Mouse (Mus musculus) liver, adult 10 weeks (tissue): Measurements from ENCODE around the gene Zbtb1. TPM values are rescaled to one million over a fixed set of nuclear protein-coding genes. Genes with fewer than 3 reads are reported as not detected.

Source experiments
- polyA plus RNA-seq: library from polyadenylated mRNA; stranded (reverse); fragments of 350-450 nt; fragmentation: Illumina TruSeq; extraction: RNeasy Lipid Tissue Mini Kit (QIAGEN cat#74804); gene quantifications from one replicate; pipeline ENCODE4 v1.2.3, GENCODE M21; 2014; ENCODE audit warnings: low read depth, low replicate concordance

Gene Zbtb1
- 3.5 TPM for polyA plus RNA-seq

DNA sequence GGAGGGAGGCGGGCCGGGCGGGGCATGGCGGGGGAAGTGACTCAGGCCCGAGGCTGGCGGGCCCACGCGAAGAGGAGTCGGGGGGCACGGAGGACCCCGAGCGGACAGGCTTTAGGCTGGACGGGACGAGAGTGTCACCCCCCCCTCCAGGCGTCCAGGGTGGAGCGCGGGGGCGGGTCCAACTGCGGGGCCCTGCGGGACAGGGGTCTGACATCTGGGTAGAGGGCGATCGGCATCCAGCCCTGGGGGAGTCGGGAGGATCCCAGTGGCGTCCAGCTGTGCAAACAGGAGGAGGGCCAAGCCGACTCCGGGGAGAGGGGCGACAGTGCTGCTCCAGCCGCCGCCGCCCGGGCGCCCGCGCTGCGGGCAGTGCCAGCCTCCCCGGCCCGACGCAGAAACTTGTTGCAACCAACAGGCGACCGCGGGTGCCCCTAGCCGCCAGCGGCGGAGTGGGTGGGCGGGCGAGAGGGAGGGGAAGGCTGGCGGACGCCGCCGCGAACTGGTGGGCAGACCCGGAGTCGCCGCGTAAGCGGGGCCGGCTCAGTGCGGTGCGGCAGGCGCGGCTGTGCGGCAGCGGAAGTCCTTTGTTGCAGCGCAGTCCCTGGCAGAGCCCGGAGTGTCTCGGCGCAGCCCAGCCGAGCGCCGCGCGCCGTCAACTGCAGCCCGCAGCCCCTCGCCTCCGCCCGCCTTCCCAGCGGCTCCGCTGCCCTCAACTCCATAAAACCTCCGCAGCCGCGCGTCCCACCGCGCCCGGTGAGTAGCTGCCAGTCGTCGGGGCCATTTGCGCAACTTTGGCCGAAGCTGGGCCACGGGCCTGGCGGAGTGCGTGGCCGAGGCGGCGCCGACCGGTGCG lies at the start of gene Zbtb1:
Zbtb1 (plus strand) TSS at position 289 of the 853 bp plus-strand sequence.

DNA sequence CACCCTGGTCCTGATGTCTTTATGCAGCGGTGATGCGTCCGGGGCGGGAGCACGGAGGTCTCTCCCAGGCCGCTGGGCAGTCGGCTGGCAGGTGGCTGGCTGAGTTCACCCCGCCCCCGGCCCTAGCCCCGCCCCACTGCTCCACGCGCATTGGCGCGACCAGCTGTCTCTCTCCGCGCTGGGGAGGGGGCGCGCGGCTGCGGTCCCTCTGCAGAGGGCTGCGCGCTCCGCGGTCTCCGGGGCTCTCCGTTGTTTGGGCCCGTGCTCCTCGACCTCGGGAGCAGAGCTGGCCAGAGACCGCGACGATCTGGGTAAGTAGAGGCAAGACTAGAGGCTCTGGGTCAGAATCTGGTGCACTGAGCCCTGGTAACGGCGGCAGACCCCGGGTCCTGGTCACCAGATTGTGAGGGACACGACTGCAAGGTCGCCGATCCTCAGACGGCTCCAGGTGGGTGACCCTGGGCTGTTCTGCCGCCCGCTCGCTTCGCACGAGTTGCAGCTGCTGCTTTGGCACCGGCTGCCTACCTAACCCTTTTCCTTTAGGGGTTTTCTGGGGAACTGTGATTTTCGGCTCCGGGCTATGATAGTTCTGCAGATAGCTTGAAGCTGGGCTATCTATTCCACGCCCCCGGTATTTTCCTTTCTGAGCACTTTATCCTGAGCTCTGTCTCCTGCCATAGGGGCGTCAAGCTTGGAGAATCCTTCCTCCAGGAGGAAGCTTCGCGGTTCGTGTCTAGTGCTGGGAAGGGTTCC lies 45.2 kb upstream of the Zbtb1 start, which contains the start of gene Akap5:
Akap5 (plus strand) TSS at position 213 of the 753 bp plus-strand sequence.

DNA sequence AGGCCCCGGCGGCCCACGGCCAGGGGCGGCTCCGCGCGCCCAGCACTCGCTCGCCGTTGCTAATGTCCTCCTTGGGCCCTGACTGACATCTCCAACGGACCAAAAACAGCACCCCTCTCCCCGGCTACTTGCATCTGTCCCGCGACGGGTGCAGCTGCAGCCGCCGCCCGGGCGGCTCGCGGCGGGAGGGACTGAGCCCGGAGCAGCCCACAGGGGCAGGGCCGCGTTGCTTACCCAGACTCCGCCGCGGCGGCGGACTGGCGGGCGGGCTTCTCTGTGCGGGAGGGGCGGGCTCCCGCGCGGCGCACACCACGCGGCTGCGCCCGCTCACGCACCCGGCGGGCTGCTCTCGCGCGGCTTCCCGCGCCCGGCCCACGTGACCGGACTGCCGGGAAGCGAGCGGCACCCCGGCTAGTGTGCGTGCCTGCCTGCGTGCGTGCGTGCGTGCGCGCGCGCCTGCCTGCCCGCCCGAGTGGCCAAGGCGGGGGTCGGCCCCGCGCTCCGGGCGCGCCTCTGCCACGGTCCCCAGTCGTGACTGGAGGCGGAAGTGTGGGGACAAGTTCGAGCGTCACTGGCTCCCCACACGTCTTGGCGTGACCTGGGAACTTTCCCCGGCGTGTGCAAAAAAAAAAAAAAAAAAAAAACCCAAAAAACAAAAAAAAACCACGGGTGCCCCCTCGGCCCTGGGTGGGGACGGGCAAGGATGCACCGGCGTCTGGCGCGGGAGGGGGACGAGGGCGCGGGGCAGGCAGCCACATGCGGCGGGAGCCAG lies 674 bp upstream of the Zbtb1 start, which contains the start of gene Zbtb25:
Zbtb25 (minus strand) TSS at position 397 of the 772 bp plus-strand sequence.

DNA sequence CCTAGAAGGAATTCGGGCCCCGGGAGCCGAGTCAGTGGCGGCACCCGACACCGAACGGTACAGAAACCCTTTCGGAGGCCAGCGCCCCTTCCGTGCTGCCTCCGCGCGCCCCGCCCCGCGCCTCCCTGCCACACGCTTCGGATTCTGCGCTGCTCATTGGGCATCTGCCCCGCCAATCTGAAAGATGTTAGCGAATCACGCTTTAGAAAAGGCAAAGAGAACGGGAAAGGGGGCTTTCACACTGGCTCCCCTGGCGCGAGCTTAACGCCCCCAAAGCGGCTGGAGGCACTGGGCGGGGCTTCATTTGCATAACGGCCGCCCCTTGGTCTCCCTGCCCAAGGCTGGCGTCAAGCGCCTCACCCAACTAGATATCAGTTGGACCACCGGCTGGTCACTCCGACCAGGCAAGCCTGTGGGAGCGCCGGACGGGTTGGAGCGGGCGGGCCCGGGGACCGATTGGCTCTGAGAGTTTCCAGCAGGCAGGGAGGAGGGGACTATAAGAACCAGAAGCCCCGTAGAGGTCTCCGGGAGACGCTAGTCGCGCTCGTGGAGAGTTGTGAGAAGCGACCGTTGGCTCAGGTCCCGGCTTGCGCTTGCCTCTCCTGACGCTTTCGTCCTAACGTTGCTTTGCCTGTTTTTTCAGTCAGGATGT lies 33.9 kb downstream of the Zbtb1 start, which contains the start of gene Hspa2:
Hspa2 (plus strand) TSS at position 291 of the 652 bp plus-strand sequence.

DNA sequence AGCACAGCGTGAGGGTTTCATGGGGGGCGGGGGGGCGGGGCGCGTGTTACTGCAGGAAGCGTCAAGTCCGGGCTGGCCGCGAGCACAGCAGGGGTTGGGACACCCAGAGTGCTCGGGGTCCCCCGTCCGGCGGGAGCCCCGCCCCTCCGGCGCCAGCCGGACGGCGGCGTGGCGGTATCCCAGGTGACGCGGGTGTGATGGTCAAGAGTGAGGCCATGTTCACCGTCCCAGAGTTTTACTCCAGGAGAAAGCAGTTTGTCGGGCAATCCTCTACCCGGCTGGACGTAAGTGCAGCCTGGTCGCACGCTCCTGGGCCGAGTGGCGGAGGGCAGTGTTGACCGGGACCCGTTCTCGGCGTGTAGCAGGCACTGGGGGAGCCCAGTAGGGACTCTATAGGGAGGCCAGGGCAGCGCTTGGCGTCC lies 47.4 kb downstream of the Zbtb1 start, which contains the start of gene Ppp1r36:
Ppp1r36 (plus strand) TSS at position 106 of the 422 bp plus-strand sequence.

Other genes with a start within 250 kb of the Zbtb1 start
- gene Esr2, start 193.0 kb upstream of the Zbtb1 start, polyA plus RNA-seq, result not detected
- not detected for gene Tex21, start 123.5 kb upstream of the Zbtb1 start, polyA plus RNA-seq
- 76.8 TPM for gene Mthfd1, start 115.0 kb upstream of the Zbtb1 start, polyA plus RNA-seq
- gene Akap5, start 45.4 kb upstream of the Zbtb1 start, polyA plus RNA-seq, result 0.56 TPM
- gene Zbtb25, start 664 bp upstream of the Zbtb1 start, polyA plus RNA-seq, result 6.9 TPM
- 0.48 TPM for gene Hspa2, start 33.9 kb downstream of the Zbtb1 start, polyA plus RNA-seq
- gene Ppp1r36, start 47.3 kb downstream of the Zbtb1 start, polyA plus RNA-seq, result not detected
- 4.8 TPM for gene Plekhg3, start 160.6 kb downstream of the Zbtb1 start, polyA plus RNA-seq